Mouse (Mus musculus) midbrain, postnatal 0 days (tissue): Measurements from ENCODE around the gene Trio. TPM values are rescaled to one million over a fixed set of nuclear protein-coding genes. Genes with fewer than 3 reads are reported as not detected.

Experiments used
- ATAC-seq: fragments of 200-750 bp; cut with Nextera tagmentation; 2 replicates; pipeline ENCODE4 v1.8.0; 2017; ENCODE audit warnings: moderate number of reproducible peaks, mild to moderate bottlenecking, moderate TSS enrichment, moderate library complexity; ENCODE audit not compliant: low FRiP score
- DNase-seq: peaks from one replicate; pipeline ENCODE4 v3.0.0-alpha.2; 2015; ENCODE audit warnings: low spot score
- H3K27ac ChIP-seq: fragments of 300-500 bp; sonication (generic); 2 replicates; pipeline ENCODE4 v1.5.1; 2014; ENCODE audit warnings: low read depth, mild to moderate bottlenecking, low read length, mixed read lengths
- H3K27me3 ChIP-seq: fragments of 300-500 bp; sonication (generic); 2 replicates; pipeline ENCODE4 v1.6.1; 2014; ENCODE audit warnings: low read length, control low read depth, mixed read lengths; ENCODE audit not compliant: insufficient read depth
- H3K36me3 ChIP-seq: fragments of 300-500 bp; sonication (generic); 2 replicates; pipeline ENCODE4 v1.6.1; 2014; ENCODE audit warnings: low read length, control low read depth, mixed read lengths; ENCODE audit not compliant: insufficient read depth
- H3K4me1 ChIP-seq: fragments of 300-500 bp; sonication (generic); 2 replicates; pipeline ENCODE4 v1.6.1; 2014; ENCODE audit warnings: mild to moderate bottlenecking, control low read depth, antibody characterized with exemption, low read length, mixed read lengths; ENCODE audit not compliant: insufficient read depth
- H3K4me2 ChIP-seq: fragments of 300-500 bp; sonication (generic); 2 replicates; pipeline ENCODE4 v1.6.1; 2014; ENCODE audit warnings: low read depth, mild to moderate bottlenecking, low read length, mixed read lengths; ENCODE audit not compliant: poor library complexity, severe bottlenecking
- H3K4me3 ChIP-seq: fragments of 300-500 bp; sonication (generic); 2 replicates; pipeline ENCODE4 v1.5.1; 2014; ENCODE audit warnings: low read depth, mild to moderate bottlenecking, low read length, moderate library complexity
- H3K9ac ChIP-seq: fragments of 300-500 bp; sonication (generic); replicated peaks from 2 replicates; pipeline ENCODE4 v1.6.1; 2014; ENCODE audit warnings: mild to moderate bottlenecking, low read length, moderate library complexity, mixed read lengths; ENCODE audit not compliant: poor library complexity, severe bottlenecking
- H3K9me3 ChIP-seq: fragments of 300-500 bp; sonication (generic); 2 replicates; pipeline ENCODE4 v1.6.1; 2016; ENCODE audit warnings: low read length, control low read depth
- CTCF ChIP-seq: IDR thresholded peaks from 2 replicates; pipeline ENCODE4 v1.5.1; 2016; ENCODE audit warnings: antibody characterized with exemption, mild to moderate bottlenecking
- WGBS: fragments of 180-500 bp; shearing (Covaris S2); extraction: QIAGEN DNeasy Blood & Tissue Kit; methylation state at CpG from one replicate; pipeline ENCODE4 v1.1.7; 2014; 5-methylcytosine and 5-hydroxymethylcytosine counted together
- polyA plus RNA-seq: library from polyadenylated mRNA; unstranded; fragments of >200 nt; fragmentation: Nextera tagmentation; extraction: Ambion mirVana; gene quantifications from 2 replicates; pipeline ENCODE4 v1.2.1, GENCODE M21; 2015
- total RNA-seq: library from RNA; depleted of rRNA; stranded (reverse); fragments of >200 nt; gene quantifications from 2 replicates; pipeline ENCODE4 v1.2.3, GENCODE M21; 2014

Gene Trio
- total and polyA plus RNA-seq, 2 experiments from 2014 or later: 23.3 to 213 TPM

DNA sequence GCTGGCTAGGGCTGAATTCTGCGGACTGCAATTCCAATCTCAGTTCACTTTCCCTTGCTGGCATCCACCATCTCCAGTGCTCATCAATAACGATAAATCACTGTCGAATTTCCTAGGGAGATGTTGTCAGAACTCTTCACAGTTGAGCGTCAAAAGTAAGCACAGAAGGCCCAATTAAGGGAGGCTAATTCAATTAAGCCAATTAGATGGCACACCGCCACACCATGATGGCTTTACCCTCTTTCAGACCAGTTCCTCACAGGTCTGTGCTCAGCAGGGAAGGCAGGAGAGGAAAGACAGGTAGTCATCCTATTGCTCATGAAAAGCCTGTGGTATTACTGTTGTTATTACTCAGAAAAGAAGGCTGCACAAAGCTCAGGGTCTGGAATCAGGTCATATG, 133.6 kb downstream of the Trio start:
- DNase-seq: no peak
- no peak for ATAC-seq
- H3K4me3 ChIP-seq: no peak overlapping the region
- no peak overlapping the region for H3K4me2 ChIP-seq
- no peak overlapping the region for H3K27ac ChIP-seq
- H3K36me3 ChIP-seq: peaks cover 38% of the 10 kb centered on the region
- no peaks in the 10 kb centered on the region for H3K27me3 ChIP-seq
- no peaks in the 10 kb centered on the region for H3K9me3 ChIP-seq
- no peaks in the 10 kb centered on the region for H3K4me1 ChIP-seq
- no peak overlapping the region for H3K9ac ChIP-seq
- 71% methylated on average over 5 of the region's 5 CpGs for whole genome bisulfite sequencing
- no peak for TF ChIP-seq CTCF

DNA sequence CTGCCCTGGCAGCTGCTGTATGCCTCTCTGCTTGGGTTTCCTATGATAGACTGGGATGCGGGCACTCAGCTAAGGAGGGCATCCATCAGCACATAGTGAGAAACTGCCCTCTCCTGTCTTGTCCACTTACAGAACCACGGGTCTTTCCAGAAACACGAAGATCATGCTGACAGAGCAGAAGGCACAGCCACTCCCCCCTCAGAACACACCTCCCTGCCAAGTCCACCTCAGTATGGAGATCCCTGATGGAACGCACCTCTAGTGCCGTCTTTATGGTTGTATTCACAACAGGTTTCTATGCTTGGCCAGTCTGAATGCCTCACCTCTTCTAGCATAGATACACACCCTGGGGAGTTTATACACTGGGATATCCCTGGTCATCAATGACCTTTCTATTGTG, 135.0 kb downstream of the Trio start:
- Histone ChIP-seq H3K27me3 (no peaks in the 10 kb centered on the region), H3K9me3 (no peaks in the 10 kb centered on the region), H3K9ac (no peak overlapping the region), H3K36me3 (peaks cover 40% of the 10 kb centered on the region), H3K4me3 (no peak overlapping the region), H3K4me1 (no peaks in the 10 kb centered on the region), H3K4me2 (no peak overlapping the region), H3K27ac (no peak overlapping the region)
- ATAC-seq: no peak
- 90% methylated on average over 5 of the region's 5 CpGs for WGBS
- no peak for TF ChIP-seq CTCF
- no peak for DNase-seq

DNA sequence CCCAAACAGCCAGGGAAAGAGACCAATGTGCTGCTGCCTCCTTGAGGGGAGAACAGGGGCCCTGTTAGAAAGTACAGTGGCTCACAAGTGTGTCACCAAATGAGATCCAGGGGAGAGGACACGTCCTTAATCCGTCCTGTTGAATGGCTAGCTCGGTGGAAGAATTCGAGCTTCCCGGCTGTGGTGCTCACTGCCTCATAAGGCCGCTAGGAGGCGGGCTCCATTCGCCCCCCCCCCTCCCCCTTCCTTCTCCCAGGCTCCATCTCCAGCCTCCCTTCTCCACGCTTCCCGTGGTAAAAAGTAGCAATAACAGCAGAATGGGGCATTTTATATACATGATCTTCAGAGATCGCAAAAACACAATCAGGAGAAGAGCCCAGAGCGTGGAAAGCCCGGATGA, 137.5 kb downstream of the Trio start:
- Histone ChIP-seq H3K9ac (no peak overlapping the region), H3K27me3 (no peaks in the 10 kb centered on the region), H3K9me3 (no peaks in the 10 kb centered on the region), H3K4me3 (no peak overlapping the region), H3K27ac (no peak overlapping the region), H3K4me1 (no peaks in the 10 kb centered on the region), H3K36me3 (peaks cover 29% of the 10 kb centered on the region), H3K4me2 (no peak overlapping the region)
- no peak for DNase-seq
- peak; percentile 61 for TF ChIP-seq CTCF
- WGBS: 42% methylated on average over 13 of the region's 13 CpGs
- ATAC-seq: no peak

DNA sequence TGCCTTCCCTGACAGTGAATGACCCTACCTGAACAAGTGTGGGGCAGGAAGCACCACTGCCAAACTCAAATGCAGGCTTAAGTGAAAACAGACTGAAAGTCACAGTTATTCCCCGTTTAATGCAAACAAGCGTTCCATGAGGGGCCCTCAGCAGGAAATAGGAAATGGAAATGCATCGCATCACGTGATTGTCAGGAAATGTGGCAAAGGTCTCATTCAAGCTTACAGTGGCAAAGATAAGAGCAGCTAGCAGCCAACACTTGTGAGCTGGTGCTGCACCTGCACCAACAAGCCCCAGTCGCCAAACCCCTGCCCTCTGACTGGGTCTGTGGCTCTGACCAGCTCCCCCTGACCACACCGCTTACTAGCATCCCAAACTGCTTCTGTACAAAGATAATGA, 138.7 kb downstream of the Trio start:
- no peak overlapping the region for H3K4me2 ChIP-seq
- H3K9me3 ChIP-seq: no peaks in the 10 kb centered on the region
- ATAC-seq (no peak), DNase-seq (no peak)
- H3K9ac ChIP-seq: no peak overlapping the region
- no peak overlapping the region for H3K4me3 ChIP-seq
- H3K27ac ChIP-seq: no peak overlapping the region
- H3K4me1 ChIP-seq: no peaks in the 10 kb centered on the region
- no peak for TF ChIP-seq CTCF
- no peaks in the 10 kb centered on the region for H3K27me3 ChIP-seq
- WGBS: 89% methylated on average over 6 of the region's 6 CpGs
- H3K36me3 ChIP-seq: peaks cover 31% of the 10 kb centered on the region

DNA sequence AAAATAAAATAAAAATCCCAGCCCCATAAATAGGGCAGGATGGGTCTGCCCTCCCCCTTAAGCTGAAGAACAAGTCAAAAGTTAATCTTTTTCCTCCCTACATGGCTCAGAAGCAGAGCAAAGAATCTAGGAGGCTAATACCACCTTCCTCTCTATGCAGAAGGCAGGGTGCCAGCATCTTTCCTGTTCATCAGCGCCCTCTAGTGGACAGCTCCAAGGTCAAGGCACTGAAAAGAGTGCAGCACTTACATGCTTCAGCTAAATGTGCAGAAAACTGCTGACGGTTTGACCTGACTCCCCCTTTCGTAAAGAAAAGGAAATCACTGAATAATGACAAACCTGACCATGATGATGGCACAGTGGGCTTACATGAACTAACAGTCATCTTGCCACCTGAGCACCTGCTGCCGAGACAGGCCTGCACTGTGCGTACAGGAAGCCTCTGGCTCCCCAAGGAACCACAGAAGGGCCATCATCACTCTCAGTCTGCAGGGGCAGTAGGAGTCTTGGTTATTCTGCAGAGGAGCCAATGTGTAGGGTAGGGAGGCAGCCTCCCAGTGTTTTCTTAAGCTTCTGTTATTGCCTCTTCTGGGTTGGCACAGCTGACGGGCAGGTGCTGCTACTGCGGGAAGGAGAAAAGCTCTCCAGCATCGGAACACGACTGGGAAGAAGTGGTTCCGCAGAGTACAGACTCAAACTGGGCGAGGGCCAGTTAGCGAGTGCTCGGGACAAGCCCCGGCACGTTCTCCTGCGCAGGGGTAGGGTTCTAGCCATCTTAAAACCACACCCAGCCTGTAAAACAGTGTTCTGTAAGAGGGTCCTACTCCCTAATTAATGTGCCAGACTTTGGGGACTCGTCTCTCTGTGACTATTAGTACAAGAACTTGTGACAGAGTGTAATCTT, 141.0 kb downstream of the Trio start:
- Histone ChIP-seq H3K4me2 (no peak overlapping the region), H3K36me3 (peaks cover 34% of the 10 kb centered on the region), H3K9ac (no peak overlapping the region), H3K4me3 (no peak overlapping the region), H3K4me1 (no peaks in the 10 kb centered on the region), H3K27me3 (no peaks in the 10 kb centered on the region), H3K9me3 (no peaks in the 10 kb centered on the region), H3K27ac (peak overlapping the region; percentile 70)
- peak; percentile 88 for DNase-seq
- 77% methylated on average over 17 of the region's 17 CpGs for WGBS
- peak; percentile 96 for TF ChIP-seq CTCF
- ATAC-seq: peak; percentile 79

DNA sequence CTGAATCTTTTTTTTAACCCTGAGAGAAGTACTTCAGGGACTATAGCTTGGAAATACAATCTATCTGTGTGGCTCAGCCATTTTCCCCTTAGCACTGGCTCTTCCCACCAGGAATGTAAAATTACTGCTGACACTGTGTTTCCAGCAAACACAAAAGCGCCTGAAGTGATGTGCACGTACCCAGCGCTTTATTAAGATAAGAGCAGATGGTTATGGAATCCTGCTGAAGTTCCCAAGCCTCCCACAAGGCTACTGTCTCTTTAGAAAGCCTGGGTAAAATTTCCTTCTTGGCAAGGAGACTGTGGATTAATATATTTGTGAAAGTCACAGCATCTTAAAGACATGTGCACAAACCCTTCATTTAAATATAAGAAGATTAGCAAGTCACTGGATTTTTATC, 141.8 kb downstream of the Trio start:
- Histone ChIP-seq H3K27me3 (no peaks in the 10 kb centered on the region), H3K36me3 (peaks cover 34% of the 10 kb centered on the region), H3K27ac (0 out of 2 replicates have a peak overlapping the region, but pooled peaks have one; percentile 70), H3K9ac (no peak overlapping the region), H3K4me3 (no peak overlapping the region), H3K9me3 (no peaks in the 10 kb centered on the region), H3K4me1 (no peaks in the 10 kb centered on the region), H3K4me2 (no peak overlapping the region)
- ATAC-seq (peak; percentile 21; the same call in 1 of the 2 replicates), DNase-seq (no peak)
- no peak for TF ChIP-seq CTCF
- WGBS: 70% methylated on average over 3 of the region's 3 CpGs
